ENCODE assay signal across 24 mouse cellular contexts in the genomic region with DNA sequence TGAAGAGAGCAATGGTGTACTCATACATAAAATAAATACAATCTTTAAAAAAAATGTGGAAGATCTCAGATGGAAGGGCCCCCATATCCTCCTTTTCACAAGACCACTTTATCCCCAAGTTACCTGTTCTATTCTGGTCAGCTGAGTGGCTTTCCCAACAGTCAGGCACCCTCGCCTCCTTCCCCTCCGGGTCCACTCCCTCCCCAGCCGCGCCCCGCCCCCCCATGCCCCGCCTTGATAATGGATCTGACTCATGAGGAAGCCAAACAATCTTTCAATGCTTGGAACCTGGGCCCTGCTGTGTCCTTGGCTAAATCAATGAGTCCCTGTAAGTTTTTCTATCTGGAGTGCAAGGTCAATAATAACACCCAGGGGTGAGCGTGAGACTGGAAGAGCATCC. TPM values are rescaled to one million over a fixed set of nuclear protein-coding genes. Genes with fewer than 3 reads are reported as not detected.
"Had no signal": no experiment of that assay in that cellular context is flagged by ENCODE, and none has a peak within 500 bp of the region (broad histone marks: within the 10 kb centered on the region; RNA-seq: fewer than 3 reads in every experiment).

No protein-coding gene starts in this region.

- DNase-seq: gastrocnemius, postnatal 25 days; heart, postnatal 4 days; layer of hippocampus, adult 9-11 months; layer of hippocampus, postnatal 36 days; left cerebral cortex, postnatal 4 days had no signal

- H3K27me3 ChIP-seq: hindbrain, embryonic 15.5 days had no signal

- H3K36me3 ChIP-seq: heart, embryonic 10.5 days; heart, embryonic 12.5 days; hindbrain, embryonic 10.5 days; hindbrain, embryonic 13.5 days; hindbrain, embryonic 15.5 days; kidney, embryonic 15.5 days; limb, embryonic 13.5 days; limb, embryonic 15.5 days; liver, embryonic 12.5 days had no signal

- H3K9ac ChIP-seq: heart, embryonic 12.5 days; hindbrain, embryonic 13.5 days; hindbrain, embryonic 15.5 days; kidney, embryonic 15.5 days; limb, embryonic 13.5 days; limb, embryonic 15.5 days; liver, embryonic 12.5 days; liver, embryonic 14.5 days had no signal

- H3K27ac ChIP-seq: heart, embryonic 10.5 days; hindbrain, embryonic 10.5 days; hindbrain, embryonic 13.5 days; hindbrain, embryonic 15.5 days; hindbrain, postnatal 0 days; kidney, embryonic 15.5 days; kidney, postnatal 0 days; limb, embryonic 13.5 days; limb, embryonic 15.5 days; liver, embryonic 12.5 days; liver, embryonic 14.5 days had no signal

- H3K4me3 ChIP-seq: heart, embryonic 10.5 days; heart, embryonic 12.5 days; hindbrain, embryonic 10.5 days; hindbrain, embryonic 13.5 days; hindbrain, embryonic 15.5 days; kidney, embryonic 15.5 days; limb, embryonic 13.5 days; limb, embryonic 15.5 days; liver, embryonic 12.5 days had no signal

- H3K4me2 ChIP-seq: heart, embryonic 12.5 days; hindbrain, embryonic 13.5 days; hindbrain, embryonic 15.5 days; kidney, embryonic 15.5 days; limb, embryonic 13.5 days; limb, embryonic 15.5 days; liver, embryonic 12.5 days had no signal

- H3K9me3 ChIP-seq: heart, embryonic 10.5 days; heart, embryonic 12.5 days; hindbrain, embryonic 10.5 days; hindbrain, embryonic 13.5 days; hindbrain, embryonic 15.5 days; kidney, embryonic 15.5 days; limb, embryonic 13.5 days; limb, embryonic 15.5 days; liver, embryonic 12.5 days had no signal

- ATAC-seq: hindbrain, postnatal 0 days; liver, embryonic 12.5 days had no signal

RNA-seq across cellular contexts. Expression of a gene that starts 44.2 kb away (rescaled TPM):
- polyA plus RNA-seq: heart, embryonic 10.5 days; heart, embryonic 12.5 days; heart, embryonic 14.5 days; heart, embryonic 16.5 days; hindbrain, embryonic 10.5 days; hindbrain, embryonic 13.5 days; hindbrain, embryonic 15.5 days; hindbrain, postnatal 0 days; intestine, embryonic 14.5 days; kidney, adult 2 months; kidney, embryonic 15.5 days; kidney, postnatal 0 days; large intestine, adult 2 months; limb, embryonic 11.5 days; limb, embryonic 13.5 days; limb, embryonic 15.5 days; liver, adult 2 months; liver, embryonic 12.5 days; liver, embryonic 14.5 days had no signal
